Mouse (Mus musculus) kidney, postnatal 0 days (tissue): ENCODE measurements around the gene Shroom3. TPM values are rescaled to one million over a fixed set of nuclear protein-coding genes. Genes with fewer than 3 reads are reported as not detected.
A peak's percentile ranks its signal among the peaks of the same experiment; 100 is the strongest.

ENCODE experiments used
- ATAC-seq: fragments of 200-750 bp; cut with Nextera tagmentation; replicated peaks from 2 replicates; pipeline ENCODE4 v1.8.0; 2017; ENCODE audit warnings: low read depth, moderate number of reproducible peaks, moderate TSS enrichment, moderate library complexity; ENCODE audit not compliant: low FRiP score
- DNase-seq: peaks from one replicate; pipeline ENCODE4 v3.0.0-alpha.2; 2016; ENCODE audit warnings: low spot score
- H3K27ac ChIP-seq: fragments of 300-500 bp; sonication (generic); 2 replicates; pipeline ENCODE4 v1.5.1; 2014; ENCODE audit warnings: mild to moderate bottlenecking
- H3K27me3 ChIP-seq: fragments of 300-500 bp; sonication (generic); 2 replicates; pipeline ENCODE4 v1.6.1; 2014; ENCODE audit warnings: low read length, mixed read lengths; ENCODE audit not compliant: insufficient read depth
- H3K36me3 ChIP-seq: fragments of 300-500 bp; sonication (generic); 2 replicates; pipeline ENCODE4 v1.6.1; 2014; ENCODE audit warnings: low read length, mixed read lengths; ENCODE audit not compliant: insufficient read depth
- H3K4me1 ChIP-seq: fragments of 300-500 bp; sonication (generic); replicated peaks from 2 replicates; pipeline ENCODE4 v1.6.1; 2014; ENCODE audit warnings: antibody characterized with exemption, low read length, mixed read lengths; ENCODE audit not compliant: insufficient read depth
- H3K4me2 ChIP-seq: fragments of 300-500 bp; sonication (generic); 2 replicates; pipeline ENCODE4 v1.6.1; 2014; ENCODE audit warnings: mild to moderate bottlenecking, low read length, moderate library complexity, mixed read lengths
- H3K4me3 ChIP-seq: fragments of 300-500 bp; sonication (generic); replicated peaks from 2 replicates; pipeline ENCODE4 v1.5.1; 2014; ENCODE audit warnings: low read depth, low read length
- H3K9ac ChIP-seq: fragments of 300-500 bp; sonication (generic); 2 replicates; pipeline ENCODE4 v1.6.1; 2014; ENCODE audit warnings: low read depth, low read length
- H3K9me3 ChIP-seq: fragments of 300-500 bp; sonication (generic); replicated peaks from 2 replicates; pipeline ENCODE4 v1.6.1; 2016; ENCODE audit warnings: low read length, inconsistent platforms, mixed read lengths
- CTCF ChIP-seq: IDR thresholded peaks from 2 replicates; pipeline ENCODE4 v1.5.1; 2016; ENCODE audit warnings: antibody characterized with exemption, low read depth, mild to moderate bottlenecking, moderate library complexity
- WGBS: fragments of 180-500 bp; shearing (Covaris S2); extraction: QIAGEN DNeasy Blood & Tissue Kit; methylation state at CpG from one replicate; pipeline ENCODE4 v1.1.7; 2014; 5-methylcytosine and 5-hydroxymethylcytosine counted together
- polyA plus RNA-seq: library from polyadenylated mRNA; unstranded; fragments of >200 nt; fragmentation: Nextera tagmentation; extraction: Ambion mirVana; gene quantifications from 2 replicates; pipeline ENCODE4 v1.2.1, GENCODE M21; 2015

The Shroom3 gene
- polyA plus RNA-seq, 1 experiment from 2014 or later = 6.7 TPM

DNA sequence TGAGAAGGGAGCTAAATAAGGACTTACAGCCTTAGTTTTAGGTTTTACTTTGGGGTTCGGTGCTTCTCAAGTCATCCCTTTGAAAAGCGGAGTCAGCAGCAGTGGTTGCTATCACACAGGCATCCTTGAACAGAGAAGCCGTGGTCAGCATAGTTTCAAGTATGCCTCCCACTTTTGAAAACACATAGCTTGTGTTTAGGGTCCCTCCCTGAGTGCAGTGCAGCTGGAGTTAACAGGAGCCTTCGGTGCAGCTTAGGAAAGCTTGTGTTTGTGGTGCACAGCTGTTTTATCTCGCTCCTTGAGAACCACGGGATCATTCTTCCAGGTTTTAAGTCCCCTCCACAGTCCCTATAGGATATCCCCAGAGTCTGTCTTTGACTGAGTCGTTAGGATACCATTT lies 151.3 kb downstream of the Shroom3 start:
- Histone ChIP-seq H3K9ac (no peak overlapping the region), H3K9me3 (no peaks in the 10 kb centered on the region), H3K4me3 (no peak overlapping the region), H3K27me3 (no peaks in the 10 kb centered on the region), H3K27ac (no peak overlapping the region), H3K36me3 (no peaks in the 10 kb centered on the region), H3K4me2 (no peak overlapping the region), H3K4me1 (peaks cover 4% of the 10 kb centered on the region; the same call in 1 of the 2 replicates)
- no peak for TF ChIP-seq CTCF
- 41% methylated on average over 7 of the region's 7 CpGs for WGBS
- ATAC-seq (0 out of 2 replicates have a peak, but pooled peaks have one; percentile 40), DNase-seq (peak; percentile 53)

- H3K27ac ChIP-seq = no peak overlapping the region
- 64% methylated on average over 4 of the region's 4 CpGs for WGBS
Measured at GRCm38 (mm10) chr5:92837311-92837710, 154.1 kb downstream of the Shroom3 start.

DNA sequence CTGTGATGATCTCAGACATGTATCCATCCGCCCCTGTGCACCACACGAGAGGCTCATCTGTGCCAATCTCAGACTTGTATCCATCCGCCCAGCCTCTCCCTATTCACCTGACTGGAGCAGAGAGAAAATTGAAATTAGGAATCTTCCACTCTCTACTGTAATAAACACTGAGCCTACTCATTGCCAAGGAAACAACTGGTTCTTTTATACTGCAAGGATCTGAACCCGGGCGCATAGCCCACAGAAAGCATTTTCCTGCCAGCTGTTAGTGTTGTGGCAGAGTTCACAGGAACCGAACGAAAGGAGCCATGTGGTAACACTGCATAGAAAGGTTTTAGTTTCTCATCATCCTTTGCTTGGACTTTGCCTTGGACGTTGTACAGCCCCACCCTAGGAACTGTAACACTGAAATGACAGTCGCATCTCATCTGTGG lies 155.1 kb downstream of the Shroom3 start:
- Histone ChIP-seq H3K9ac (no peak overlapping the region), H3K4me2 (no peak overlapping the region), H3K4me1 (peaks cover 19% of the 10 kb centered on the region), H3K4me3 (no peak overlapping the region), H3K27me3 (no peaks in the 10 kb centered on the region), H3K9me3 (no peaks in the 10 kb centered on the region), H3K36me3 (no peaks in the 10 kb centered on the region), H3K27ac (no peak overlapping the region)
- ATAC-seq = no peak
- no peak for TF ChIP-seq CTCF
- WGBS = 85% methylated on average over 9 of the region's 9 CpGs
- DNase-seq = no peak

More at GRCm38 (mm10) chr5:92837311-92837710, 154.1 kb downstream of the Shroom3 start:
- Histone ChIP-seq H3K9me3 (no peaks in the 10 kb centered on the region), H3K4me3 (no peak overlapping the region), H3K9ac (no peak overlapping the region), H3K4me1 (peaks cover 10% of the 10 kb centered on the region), H3K27me3 (no peaks in the 10 kb centered on the region), H3K4me2 (no peak overlapping the region), H3K36me3 (no peaks in the 10 kb centered on the region)
- ATAC-seq (no peak), DNase-seq (no peak)
- no peak for TF ChIP-seq CTCF

DNA sequence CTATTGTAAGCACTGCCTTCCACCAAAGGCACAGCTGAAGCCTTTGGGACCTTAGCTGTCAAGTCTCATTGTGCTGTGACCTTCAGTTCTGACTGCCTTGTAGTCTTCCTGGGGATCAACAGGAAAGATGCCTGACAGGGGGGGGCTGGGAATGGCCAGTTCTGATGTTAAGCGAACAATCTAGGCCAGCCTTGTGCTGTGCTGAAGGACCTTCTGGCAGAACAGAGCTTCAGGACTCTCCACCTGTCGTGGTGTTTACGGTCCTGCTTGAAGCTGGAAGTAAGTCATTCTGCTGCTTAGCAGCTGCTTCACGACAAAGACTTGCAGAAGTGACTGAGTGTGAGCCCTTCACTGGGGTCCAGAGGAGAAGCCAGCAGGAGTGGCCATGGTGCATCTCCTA lies 156.1 kb downstream of the Shroom3 start:
- ATAC-seq = no peak
- no peaks in the 10 kb centered on the region for H3K9me3 ChIP-seq
- H3K4me1 ChIP-seq = peaks cover 24% of the 10 kb centered on the region
- H3K4me2 ChIP-seq = no peak overlapping the region
- H3K36me3 ChIP-seq = no peaks in the 10 kb centered on the region
- no peak overlapping the region for H3K4me3 ChIP-seq
- H3K27me3 ChIP-seq = no peaks in the 10 kb centered on the region
- no peak overlapping the region for H3K9ac ChIP-seq
- DNase-seq = no peak
- WGBS = 62% methylated on average over 4 of the region's 4 CpGs
- no peak for TF ChIP-seq CTCF
- H3K27ac ChIP-seq = no peak overlapping the region

- no peak for TF ChIP-seq CTCF
- DNase-seq (peak; percentile 63), ATAC-seq (no peak)
- Histone ChIP-seq H3K27me3 (no peaks in the 10 kb centered on the region), H3K4me3 (no peak overlapping the region), H3K36me3 (no peaks in the 10 kb centered on the region), H3K4me1 (peaks cover 22% of the 10 kb centered on the region), H3K27ac (no peak overlapping the region), H3K4me2 (no peak overlapping the region), H3K9me3 (no peaks in the 10 kb centered on the region), H3K9ac (no peak overlapping the region)
- WGBS = 31% methylated on average over 5 of the region's 5 CpGs
Measured at GRCm38 (mm10) chr5:92841474-92841873, 158.2 kb downstream of the Shroom3 start.

DNA sequence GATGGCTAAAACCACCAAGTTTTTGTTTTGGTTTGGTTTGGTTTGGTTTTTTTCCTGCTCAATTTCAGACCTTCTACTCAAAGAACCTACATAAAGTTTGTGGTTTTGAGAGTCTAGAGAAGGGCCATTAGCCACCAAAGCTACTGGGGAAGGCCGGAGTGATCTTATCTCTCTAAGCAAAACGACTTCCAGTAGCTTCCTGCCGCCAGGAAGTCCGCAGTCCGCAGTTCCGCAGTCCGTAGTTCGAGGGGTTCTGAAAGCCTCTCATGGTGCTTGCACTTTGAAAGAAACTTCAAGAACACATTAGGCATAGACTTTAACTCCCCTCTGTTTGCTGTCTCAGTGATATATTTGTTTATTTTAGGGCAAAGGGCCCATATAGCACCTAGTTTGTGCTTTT lies 159.2 kb downstream of the Shroom3 start:
- no peak overlapping the region for H3K9ac ChIP-seq
- H3K27me3 ChIP-seq = no peaks in the 10 kb centered on the region
- 9% methylated on average over 8 of the region's 8 CpGs for WGBS
- ATAC-seq (no peak), DNase-seq (peak; percentile 69)
- no peaks in the 10 kb centered on the region for H3K9me3 ChIP-seq
- H3K36me3 ChIP-seq = no peaks in the 10 kb centered on the region
- peaks cover 22% of the 10 kb centered on the region for H3K4me1 ChIP-seq
- no peak overlapping the region for H3K4me3 ChIP-seq
- no peak for TF ChIP-seq CTCF
- H3K4me2 ChIP-seq = peak overlapping the region; percentile 13; the same call in 1 of the 2 replicates
- 0 out of 2 replicates have a peak overlapping the region, but pooled peaks have one; percentile 50 for H3K27ac ChIP-seq

GRCm38 (mm10) chr5:92842881-92843280 lies 159.6 kb downstream of the Shroom3 start:
- no peak overlapping the region for H3K9ac ChIP-seq
- no peak for DNase-seq
- WGBS = 38% methylated on average over 3 of the region's 3 CpGs
- H3K4me1 ChIP-seq = peaks cover 22% of the 10 kb centered on the region
- no peaks in the 10 kb centered on the region for H3K36me3 ChIP-seq
- H3K9me3 ChIP-seq = no peaks in the 10 kb centered on the region
- no peak overlapping the region for H3K4me3 ChIP-seq
- H3K27ac ChIP-seq = peak overlapping the region; percentile 50; the same call in 1 of the 2 replicates
- H3K4me2 ChIP-seq = 0 out of 2 replicates have a peak overlapping the region, but pooled peaks have one; percentile 13
- TF ChIP-seq CTCF = no peak
- no peak for ATAC-seq
- H3K27me3 ChIP-seq = no peaks in the 10 kb centered on the region
